Mouse (Mus musculus) lung, adult 10 weeks (tissue): ENCODE results near the gene Tab1. TPM values are rescaled to one million over a fixed set of nuclear protein-coding genes. Genes with fewer than 3 reads are reported as not detected.

Experiments used
- polyA plus RNA-seq: library from polyadenylated mRNA; stranded (reverse); fragments of 350-450 nt; fragmentation: Illumina TruSeq; extraction: RNeasy Lipid Tissue Mini Kit (QIAGEN cat#74804); gene quantifications from one replicate; pipeline ENCODE4 v1.2.3, GENCODE M21; 2014; ENCODE audit warnings: low read depth, low replicate concordance; ENCODE audit not compliant: insufficient read depth

Gene Tab1
- polyA plus RNA-seq, result 9.5 TPM

GRCm38 (mm10) chr15:80132993-80133586 is at the start of gene Tab1:
Tab1 (plus strand) TSS chr15:80133127.

GRCm38 (mm10) chr15:80091121-80091955 is 41.6 kb upstream of the Tab1 start, which contains the start of the genes Syngr1 and Rpl3:
Syngr1 (plus strand) TSS chr15:80091334.
Rpl3 (minus strand) TSS chr15:80091868.

GRCm38 (mm10) chr15:80173001-80173771 is 40.3 kb downstream of the Tab1 start, which contains the start of gene Mgat3:
Mgat3 (plus strand) TSS chr15:80173721.

Other genes with a start within 250 kb of the Tab1 start
- gene Apobec3, start 241.5 kb upstream of the Tab1 start, polyA plus RNA-seq, result 31.3 TPM
- 34.4 TPM for gene Cbx7, start 162.0 kb upstream of the Tab1 start, polyA plus RNA-seq
- 42.9 TPM for gene Pdgfb, start 118.2 kb upstream of the Tab1 start, polyA plus RNA-seq
- gene Syngr1, start 41.8 kb upstream of the Tab1 start, polyA plus RNA-seq, result 14.9 TPM
- 907 TPM for gene Rpl3, start 41.3 kb upstream of the Tab1 start, polyA plus RNA-seq
- gene Mgat3, start 40.6 kb downstream of the Tab1 start, polyA plus RNA-seq, result 12.2 TPM
- 7.0 TPM for gene Mief1, start 100.9 kb downstream of the Tab1 start, polyA plus RNA-seq
- not detected for gene AC140267.1, start 102.7 kb downstream of the Tab1 start, polyA plus RNA-seq
- 198 TPM for gene Atf4, start 122.1 kb downstream of the Tab1 start, polyA plus RNA-seq
- 27.9 TPM for gene Rps19bp1, start 131.2 kb downstream of the Tab1 start, polyA plus RNA-seq
- 0.62 TPM for gene Cacna1i, start 154.1 kb downstream of the Tab1 start, polyA plus RNA-seq